Mouse (Mus musculus): ENCODE data around the gene Vamp2. TPM values are rescaled to one million over a fixed set of nuclear protein-coding genes. Genes with fewer than 3 reads are reported as not detected.
A peak's percentile ranks its signal among the peaks of the same experiment; 100 is the strongest.

The Vamp2 gene
- polyA plus RNA-seq, 1 experiment = 51.8 TPM

DNA sequence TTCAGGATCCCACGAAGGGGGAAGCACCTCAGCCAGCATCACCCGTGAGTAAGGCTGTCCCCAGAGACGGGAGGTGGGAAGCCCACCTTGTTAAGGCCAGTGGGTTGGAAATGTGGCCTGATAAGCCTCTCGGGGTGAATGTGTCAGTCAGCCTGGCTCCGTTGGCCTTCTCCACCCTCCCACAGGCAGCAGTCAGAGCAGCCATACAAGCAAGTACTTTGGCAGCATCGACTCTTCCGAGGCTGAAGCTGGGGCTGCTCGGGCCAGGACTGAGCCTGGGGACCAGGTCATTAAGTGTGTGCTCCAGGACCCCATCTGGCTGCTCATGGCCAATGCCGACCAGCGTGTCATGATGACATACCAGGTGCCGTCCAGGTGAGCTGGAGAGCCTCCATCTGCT lies 19.4 kb downstream of the Vamp2 start:
- Histone ChIP-seq H3ac (ENCODE audit: control insufficient read depth, insufficient read length) (no peak overlapping the region), H3K27me3 (ENCODE audit: control insufficient read depth, insufficient read depth, insufficient read length) (no peaks in the 10 kb centered on the region), H3K36me3 (ENCODE audit: control insufficient read depth, insufficient read depth) (peaks cover 31% of the 10 kb centered on the region), H3K4me2 (ENCODE audit: low read depth) (no peak overlapping the region), H3K4me3 (no peak overlapping the region), H3K79me2 (ENCODE audit: control insufficient read depth, insufficient read depth) (no peaks in the 10 kb centered on the region)
- no peak for TF ChIP-seq CEBPB (IDR thresholded peaks at IDR 0.05; ENCODE audit: insufficient read depth, poor library complexity, severe bottlenecking)
- peak; percentile 14 for TF ChIP-seq POLR2AphosphoS2 (IDR thresholded peaks at IDR 0.05; ENCODE audit: insufficient read length, low read depth)

DNA sequence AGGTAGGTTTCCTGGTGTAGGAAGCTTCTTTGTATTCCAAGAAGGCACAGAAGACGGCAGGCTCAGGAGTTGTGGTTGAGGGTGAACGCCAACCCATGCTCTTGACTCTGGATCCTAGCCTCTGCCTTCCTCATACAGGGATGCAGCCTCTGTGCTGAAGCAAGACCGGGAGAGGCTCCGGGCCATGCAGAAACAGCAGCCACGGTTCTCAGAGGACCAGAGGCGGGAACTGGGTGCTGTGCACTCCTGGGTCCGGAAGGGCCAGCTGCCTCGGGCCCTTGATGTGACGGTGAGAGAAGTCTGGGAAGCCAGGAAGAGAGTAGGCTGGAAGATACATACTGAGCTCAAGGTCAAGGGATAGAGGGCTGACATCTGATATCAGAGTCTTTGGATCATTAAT lies 19.9 kb downstream of the Vamp2 start:
- Histone ChIP-seq H3K27me3 (ENCODE audit: control insufficient read depth, insufficient read depth, insufficient read length) (no peaks in the 10 kb centered on the region), H3K36me3 (ENCODE audit: control insufficient read depth, insufficient read depth) (peaks cover 26% of the 10 kb centered on the region), H3K4me3 (no peak overlapping the region), H3ac (ENCODE audit: control insufficient read depth, insufficient read length) (no peak overlapping the region), H3K79me2 (ENCODE audit: control insufficient read depth, insufficient read depth) (no peaks in the 10 kb centered on the region), H3K4me2 (ENCODE audit: low read depth) (no peak overlapping the region)
- TF ChIP-seq USF1 (IDR thresholded peaks at IDR 0.05; ENCODE audit: low read depth) (no peak), MYOG (IDR thresholded peaks at IDR 0.05; ENCODE audit: control insufficient read depth in 1 of 3, insufficient read depth in 1 of 3, insufficient read length in 2 of 3, low read depth in 2 of 3) (no peak), POLR2A (IDR thresholded peaks at IDR 0.05; ENCODE audit: insufficient read length, low read depth) (no peak), TCF12 (IDR thresholded peaks at IDR 0.05; ENCODE audit: insufficient read depth, poor library complexity, severe bottlenecking) (no peak), MYOD1 (IDR thresholded peaks at IDR 0.05; ENCODE audit: control insufficient read depth in 1 of 3, insufficient read length in 2 of 3, low read depth in 2 of 3) (no peak), CEBPB (IDR thresholded peaks at IDR 0.05; ENCODE audit: insufficient read depth, poor library complexity, severe bottlenecking) (no peak), POLR2AphosphoS2 (IDR thresholded peaks at IDR 0.05; ENCODE audit: insufficient read length, low read depth) (no peak), SRF (IDR thresholded peaks at IDR 0.05; ENCODE audit: control insufficient read depth, insufficient read length, low read depth) (no peak), MAX (IDR thresholded peaks at IDR 0.05; ENCODE audit: low read depth) (no peak), TCF3 (IDR thresholded peaks at IDR 0.05; ENCODE audit: insufficient read length, low read depth) (no peak), E2F4 (IDR thresholded peaks at IDR 0.05; ENCODE audit: insufficient read depth) (no peak), REST (IDR thresholded peaks at IDR 0.05; ENCODE audit: insufficient read depth, insufficient read length) (no peak)

DNA sequence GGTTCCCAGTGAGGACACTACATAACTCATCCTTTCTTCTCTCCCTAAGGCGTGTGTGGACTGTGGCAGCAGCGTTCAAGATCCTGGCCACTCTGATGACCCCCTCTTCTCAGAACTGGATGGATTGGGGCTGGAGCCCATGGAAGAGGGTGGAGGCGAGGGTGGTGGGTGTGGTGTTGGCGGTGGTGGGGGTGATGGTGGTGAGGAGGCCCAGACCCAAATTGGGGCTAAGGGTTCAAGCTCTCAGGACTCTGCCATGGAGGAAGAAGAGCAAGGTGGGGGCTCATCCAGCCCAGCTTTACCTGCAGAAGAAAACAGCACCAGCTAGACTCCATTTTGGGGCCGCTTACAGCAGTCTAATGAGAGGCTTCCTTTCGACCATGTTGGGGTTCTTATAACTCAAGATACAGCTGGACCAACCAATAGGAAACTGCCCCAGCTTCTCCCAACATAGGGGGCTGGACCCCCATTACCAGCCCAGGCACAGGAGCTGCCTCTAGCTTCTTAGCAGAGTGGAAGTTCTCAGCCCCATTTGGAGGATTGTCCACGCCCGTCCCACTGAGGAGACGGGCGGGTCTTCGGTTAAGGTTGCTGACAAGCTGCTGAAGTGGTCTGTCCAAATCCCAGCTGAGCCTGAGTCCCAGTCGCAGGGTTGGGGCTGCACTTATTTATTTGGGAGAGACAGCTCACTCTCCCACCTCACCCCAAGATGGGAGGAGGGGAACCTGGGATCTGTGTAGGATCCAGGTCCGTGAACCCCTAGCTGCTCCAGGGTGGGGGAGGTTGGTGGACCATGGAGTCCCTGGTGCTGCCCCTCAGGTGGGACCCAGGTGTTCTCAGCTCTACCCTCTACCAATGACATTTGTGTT lies 21.0 kb downstream of the Vamp2 start:
- Histone ChIP-seq H3K4me3 (no peak overlapping the region), H3K27me3 (ENCODE audit: control insufficient read depth, insufficient read depth, insufficient read length) (no peaks in the 10 kb centered on the region), H3K4me2 (ENCODE audit: low read depth) (no peak overlapping the region), H3ac (ENCODE audit: control insufficient read depth, insufficient read length) (no peak overlapping the region), H3K79me2 (ENCODE audit: control insufficient read depth, insufficient read depth) (no peaks in the 10 kb centered on the region), H3K36me3 (ENCODE audit: control insufficient read depth, insufficient read depth) (peaks cover 17% of the 10 kb centered on the region)
- TF ChIP-seq MYOG (IDR thresholded peaks at IDR 0.05; ENCODE audit: control insufficient read depth in 1 of 3, insufficient read depth in 1 of 3, insufficient read length in 2 of 3, low read depth in 2 of 3) (no peak), MYOD1 (IDR thresholded peaks at IDR 0.05; ENCODE audit: control insufficient read depth in 1 of 3, insufficient read length in 2 of 3, low read depth in 2 of 3) (no peak), POLR2AphosphoS2 (IDR thresholded peaks at IDR 0.05; ENCODE audit: insufficient read length, low read depth) (peak; percentile 9), TCF3 (IDR thresholded peaks at IDR 0.05; ENCODE audit: insufficient read length, low read depth) (no peak)

DNA sequence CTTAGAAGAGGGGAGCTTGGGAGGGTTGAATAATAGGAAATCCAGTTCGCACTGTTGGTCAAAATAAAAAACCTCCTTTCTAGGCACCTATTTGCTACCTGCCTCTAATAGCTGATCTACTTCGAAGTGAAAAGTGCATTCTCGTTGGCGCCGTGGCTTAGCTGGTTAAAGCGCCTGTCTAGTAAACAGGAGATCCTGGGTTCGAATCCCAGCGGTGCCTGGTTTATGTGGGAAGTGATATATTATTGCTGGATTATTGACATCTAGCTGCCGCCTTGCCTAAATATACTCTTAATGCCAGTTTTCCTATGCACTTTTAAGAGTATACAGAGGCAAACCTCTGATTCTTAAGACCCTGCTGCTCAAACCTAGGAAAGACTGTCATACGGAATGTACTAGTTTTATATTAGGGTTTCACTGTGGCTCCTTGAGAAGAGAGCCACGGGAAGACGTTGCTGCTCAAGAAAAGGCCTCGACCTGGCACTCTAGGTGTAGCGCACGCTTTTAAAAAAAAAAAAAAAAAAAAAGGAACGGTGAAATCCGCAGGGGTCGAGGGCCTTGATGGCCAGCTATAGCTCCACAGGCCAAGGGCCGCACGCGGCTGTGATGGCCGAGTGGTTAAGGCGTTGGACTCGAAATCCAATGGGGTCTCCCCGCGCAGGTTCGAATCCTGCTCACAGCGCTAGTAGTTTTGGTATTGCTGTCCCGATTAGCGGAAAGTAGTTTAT lies 22.2 kb downstream of the Vamp2 start:
- no peaks in the 10 kb centered on the region for H3K27me3 ChIP-seq (ENCODE audit: control insufficient read depth, insufficient read depth, insufficient read length)
- peak overlapping the region; percentile 24 for H3K4me3 ChIP-seq
- peak overlapping the region; percentile 69 for H3K4me2 ChIP-seq (ENCODE audit: low read depth)
- H3K79me2 ChIP-seq (ENCODE audit: control insufficient read depth, insufficient read depth) = no peaks in the 10 kb centered on the region
- no peak overlapping the region for H3ac ChIP-seq (ENCODE audit: control insufficient read depth, insufficient read length)
- TF ChIP-seq POLR2A (IDR thresholded peaks at IDR 0.05; ENCODE audit: insufficient read length, low read depth) (peak; percentile 23), MAX (IDR thresholded peaks at IDR 0.05; ENCODE audit: low read depth) (no peak), POLR2AphosphoS2 (IDR thresholded peaks at IDR 0.05; ENCODE audit: insufficient read length, low read depth) (peak; percentile 67), E2F4 (IDR thresholded peaks at IDR 0.05; ENCODE audit: insufficient read depth) (peak; percentile 10)
- H3K36me3 ChIP-seq (ENCODE audit: control insufficient read depth, insufficient read depth) = peaks cover 8% of the 10 kb centered on the region

DNA sequence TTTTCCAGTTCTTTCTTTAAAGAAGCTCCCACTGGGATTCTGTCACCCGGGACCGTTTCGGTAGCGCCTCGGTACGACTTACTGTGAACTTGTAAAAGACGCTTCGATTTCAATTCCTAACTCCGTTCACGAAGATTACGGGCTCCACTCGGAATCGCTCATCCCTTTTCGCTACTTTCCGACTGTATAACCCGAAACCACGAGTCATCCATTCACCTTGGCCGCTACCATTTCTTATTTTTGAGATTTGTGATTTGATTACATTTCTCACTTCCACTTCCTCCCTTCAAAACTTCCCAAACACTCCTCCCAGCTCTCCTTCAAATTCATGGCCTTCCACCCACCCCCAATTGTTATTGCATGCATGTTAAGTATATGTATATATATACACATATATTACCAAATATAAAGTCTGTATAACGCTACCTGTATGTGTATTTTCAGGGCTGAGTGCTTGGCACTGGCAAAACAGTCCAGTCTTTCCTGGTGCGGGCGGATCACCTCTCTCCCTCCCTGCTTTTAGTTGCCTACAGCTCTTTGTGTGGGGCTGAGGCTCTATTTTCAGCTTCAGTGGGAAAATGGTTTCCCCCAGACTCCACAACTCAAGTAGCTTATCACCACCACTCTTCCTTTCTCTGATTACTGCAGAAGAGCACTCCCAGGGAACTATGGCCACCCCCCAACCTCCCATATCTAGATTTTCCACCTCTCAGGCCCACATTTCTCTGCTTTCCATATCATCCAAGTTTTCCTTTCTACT lies 22.9 kb downstream of the Vamp2 start:
- H3K27me3 ChIP-seq (ENCODE audit: control insufficient read depth, insufficient read depth, insufficient read length) = no peaks in the 10 kb centered on the region
- TF ChIP-seq TCF3 (IDR thresholded peaks at IDR 0.05; ENCODE audit: insufficient read length, low read depth) (no peak), REST (IDR thresholded peaks at IDR 0.05; ENCODE audit: insufficient read depth, insufficient read length) (no peak), USF1 (IDR thresholded peaks at IDR 0.05; ENCODE audit: low read depth) (no peak), TCF12 (IDR thresholded peaks at IDR 0.05; ENCODE audit: insufficient read depth, poor library complexity, severe bottlenecking) (no peak), MAX (IDR thresholded peaks at IDR 0.05; ENCODE audit: low read depth) (no peak), MYOG (IDR thresholded peaks at IDR 0.05; ENCODE audit: control insufficient read depth in 1 of 3, insufficient read depth in 1 of 3, insufficient read length in 2 of 3, low read depth in 2 of 3) (no peak), CEBPB (IDR thresholded peaks at IDR 0.05; ENCODE audit: insufficient read depth, poor library complexity, severe bottlenecking) (no peak), POLR2AphosphoS2 (IDR thresholded peaks at IDR 0.05; ENCODE audit: insufficient read length, low read depth) (no peak), E2F4 (IDR thresholded peaks at IDR 0.05; ENCODE audit: insufficient read depth) (no peak), MYOD1 (IDR thresholded peaks at IDR 0.05; ENCODE audit: control insufficient read depth in 1 of 3, insufficient read length in 2 of 3, low read depth in 2 of 3) (no peak), SRF (IDR thresholded peaks at IDR 0.05; ENCODE audit: control insufficient read depth, insufficient read length, low read depth) (no peak)
- peak overlapping the region; percentile 24 for H3K4me3 ChIP-seq
- H3K79me2 ChIP-seq (ENCODE audit: control insufficient read depth, insufficient read depth) = no peaks in the 10 kb centered on the region
- H3K4me2 ChIP-seq (ENCODE audit: low read depth) = peak overlapping the region; percentile 69
- H3ac ChIP-seq (ENCODE audit: control insufficient read depth, insufficient read length) = no peak overlapping the region
- peaks cover 6% of the 10 kb centered on the region for H3K36me3 ChIP-seq (ENCODE audit: control insufficient read depth, insufficient read depth)
